Mouse (Mus musculus) ZHBTc4 (cell line): ENCODE data around the gene BC067074.

Experiments used
- DNase-seq: peaks from one replicate; pipeline ENCODE4 v3.0.0-alpha.2; 2011; ENCODE audit warnings: low read depth, low spot score

Gene BC067074

GRCm38 (mm10) chr13:113321972-113322371, 29.0 kb downstream of the BC067074 start:
- DNase-seq: peak; percentile 85

DNA sequence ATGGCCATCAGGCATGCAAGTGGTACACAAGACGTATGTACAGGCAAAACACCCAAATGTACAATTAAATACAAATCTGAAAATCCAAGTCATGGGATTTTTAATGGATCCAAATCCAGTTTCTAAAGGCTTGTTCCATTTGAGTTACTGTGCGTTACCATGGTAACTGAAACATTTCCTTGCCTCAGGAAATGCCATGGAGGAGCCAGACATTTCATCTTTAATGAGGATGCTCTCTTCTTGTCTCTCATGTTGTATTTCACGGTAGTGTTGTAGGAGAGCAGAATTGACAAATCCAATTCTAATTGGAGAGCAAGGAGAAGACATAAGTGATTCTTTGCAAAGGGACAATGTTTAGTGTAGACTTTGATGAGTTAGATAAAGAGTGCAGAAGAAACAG, 31.3 kb downstream of the BC067074 start:
- no peak for DNase-seq

DNA sequence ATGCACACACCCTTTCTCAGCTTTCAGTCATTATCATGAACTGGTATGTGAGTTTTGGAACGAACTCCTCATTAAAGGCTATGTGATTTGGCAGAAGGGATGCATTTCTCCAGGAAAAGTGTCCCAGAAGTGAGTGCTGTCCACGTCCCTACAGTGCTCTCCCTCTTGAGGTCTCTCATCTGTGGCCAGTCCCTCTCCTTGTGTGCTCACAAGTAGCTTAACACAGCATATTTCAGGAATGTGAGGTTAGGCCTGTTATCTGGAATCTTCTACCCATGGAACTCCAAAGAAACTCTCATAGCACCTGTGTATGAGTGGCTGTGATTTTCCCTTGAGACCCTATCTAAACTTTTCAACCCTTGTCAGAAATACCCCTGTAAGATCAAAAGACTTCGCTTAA, 32.7 kb downstream of the BC067074 start:
- no peak for DNase-seq

DNA sequence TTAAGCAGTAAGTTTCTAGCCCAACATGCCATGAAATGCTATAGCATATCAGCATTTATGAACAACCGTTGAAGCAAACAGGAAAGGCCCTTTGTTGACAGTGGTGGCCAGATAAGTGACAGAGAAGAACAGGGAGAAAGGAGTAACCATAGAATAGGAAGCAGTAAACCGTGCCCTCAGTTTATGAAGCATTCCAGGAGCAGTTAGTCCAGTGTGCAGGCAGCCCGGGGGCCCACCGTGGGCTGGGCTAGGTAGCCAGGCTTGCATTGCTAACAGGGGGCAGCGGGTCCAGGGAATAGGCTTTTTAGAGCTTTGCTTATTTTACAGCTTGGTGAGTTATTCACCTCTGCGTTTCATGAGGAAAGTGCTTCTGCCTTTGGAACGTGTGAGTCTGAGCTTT, 39.3 kb downstream of the BC067074 start:
- no peak for DNase-seq

DNA sequence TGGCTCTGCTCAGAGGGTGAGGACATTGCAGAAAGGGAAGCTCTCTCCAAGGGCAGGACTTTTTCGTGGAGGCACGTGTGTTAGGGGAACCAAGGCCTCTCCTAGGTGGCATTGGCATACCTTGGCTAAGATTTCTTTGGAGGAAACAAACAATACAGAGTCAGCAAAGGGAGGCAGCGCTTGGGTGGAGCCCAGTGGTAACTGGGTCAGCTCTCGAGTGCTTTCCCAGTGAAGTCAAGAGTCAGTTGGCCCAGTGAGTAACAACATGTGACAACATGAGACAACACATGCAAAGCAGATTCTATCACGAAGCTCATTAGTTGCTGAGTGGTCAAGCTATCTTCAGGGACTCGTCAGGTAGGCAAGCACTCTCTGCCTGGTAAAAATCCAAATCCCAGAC, 40.4 kb downstream of the BC067074 start:
- no peak for DNase-seq

DNA sequence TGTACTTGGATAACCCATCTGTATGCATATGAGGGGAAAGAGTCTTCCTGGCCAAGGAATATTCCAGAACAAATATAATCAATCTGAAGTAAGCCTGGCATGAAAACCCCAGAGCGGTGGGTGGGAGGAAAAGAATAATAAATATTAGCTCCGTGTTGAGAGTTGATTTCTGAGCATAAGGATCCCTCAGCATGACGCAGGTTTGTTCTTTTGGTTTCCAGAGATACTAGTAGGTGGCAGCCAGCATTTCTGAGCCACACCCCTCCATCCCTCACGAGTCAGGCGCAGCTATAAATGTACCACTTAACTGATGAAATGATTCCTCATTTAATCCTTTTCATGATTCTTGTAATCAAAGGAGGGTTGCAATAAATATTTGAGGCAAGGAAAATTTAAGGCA, 41.0 kb downstream of the BC067074 start:
- DNase-seq: no peak

DNA sequence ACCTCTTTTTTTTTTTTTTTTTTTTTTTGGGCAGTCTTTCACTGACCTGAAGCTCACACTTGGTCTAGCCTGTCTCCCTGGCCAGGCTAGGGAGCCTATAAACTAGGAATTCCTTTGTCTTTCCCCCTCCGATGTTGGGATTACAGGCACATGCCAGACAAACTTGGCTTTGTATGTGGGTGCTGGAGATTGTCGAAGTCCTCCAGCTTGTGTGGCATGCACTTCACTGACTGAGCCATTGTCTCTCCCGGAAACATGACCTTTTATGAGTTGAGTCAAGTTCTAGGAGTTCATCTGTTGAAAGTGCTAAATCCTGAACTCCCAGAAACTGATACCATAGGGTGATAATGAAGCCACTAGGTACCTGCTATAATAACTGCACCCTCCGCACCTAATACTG, 41.8 kb downstream of the BC067074 start:
- DNase-seq: no peak

DNA sequence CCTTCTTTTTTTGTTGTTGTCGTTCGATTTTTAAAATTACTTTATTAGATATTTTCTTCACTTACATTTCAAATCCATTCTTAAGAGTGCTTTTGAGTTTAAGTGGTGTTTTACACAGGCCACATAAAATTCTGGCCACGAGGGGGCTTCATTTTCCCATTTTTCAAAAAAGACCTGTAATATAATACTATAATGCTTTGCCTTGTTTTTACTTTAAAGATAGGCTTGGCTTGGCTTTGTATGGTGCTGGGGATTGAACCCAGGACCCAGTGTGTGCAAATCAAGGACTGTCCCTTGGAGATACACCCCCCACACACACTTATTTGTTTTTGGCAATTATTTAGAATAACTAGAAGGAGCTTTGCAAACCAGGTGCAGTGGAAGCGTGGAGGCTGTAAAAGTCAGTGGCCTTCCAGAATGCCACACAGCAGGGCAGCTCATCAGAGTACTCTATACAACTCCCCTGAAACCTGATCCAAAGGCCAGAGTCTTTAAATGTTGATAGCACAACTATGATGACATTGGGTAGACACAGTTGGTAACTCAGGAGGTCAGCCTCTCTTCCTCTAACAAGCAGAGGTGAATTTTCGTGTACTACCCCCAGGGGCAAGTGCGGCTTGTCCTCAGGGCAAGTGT, 44.4 kb downstream of the BC067074 start:
- DNase-seq: peak; percentile 16

DNA sequence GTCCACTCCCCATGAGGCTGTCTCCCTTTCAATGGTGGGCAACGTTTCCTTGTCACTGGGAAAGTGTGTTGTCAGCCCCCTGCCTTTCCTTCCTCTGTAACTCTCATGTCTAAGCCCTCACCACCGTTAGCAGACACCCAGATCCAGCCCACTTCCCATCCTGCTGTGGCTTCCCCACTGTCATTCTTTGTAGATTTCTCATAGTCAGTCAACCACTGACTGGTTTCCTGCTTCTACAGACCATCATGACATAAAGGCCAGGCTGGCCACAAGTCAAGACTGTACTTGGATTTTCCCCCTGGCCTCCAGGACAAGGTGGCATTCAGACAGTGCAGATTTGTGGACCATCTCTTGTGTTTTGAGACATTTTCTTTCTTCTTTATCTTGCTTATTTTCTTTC, 47.7 kb downstream of the BC067074 start:
- DNase-seq: no peak

GRCm38 (mm10) chr13:113341161-113341560, 48.2 kb downstream of the BC067074 start:
- DNase-seq: no peak

DNA sequence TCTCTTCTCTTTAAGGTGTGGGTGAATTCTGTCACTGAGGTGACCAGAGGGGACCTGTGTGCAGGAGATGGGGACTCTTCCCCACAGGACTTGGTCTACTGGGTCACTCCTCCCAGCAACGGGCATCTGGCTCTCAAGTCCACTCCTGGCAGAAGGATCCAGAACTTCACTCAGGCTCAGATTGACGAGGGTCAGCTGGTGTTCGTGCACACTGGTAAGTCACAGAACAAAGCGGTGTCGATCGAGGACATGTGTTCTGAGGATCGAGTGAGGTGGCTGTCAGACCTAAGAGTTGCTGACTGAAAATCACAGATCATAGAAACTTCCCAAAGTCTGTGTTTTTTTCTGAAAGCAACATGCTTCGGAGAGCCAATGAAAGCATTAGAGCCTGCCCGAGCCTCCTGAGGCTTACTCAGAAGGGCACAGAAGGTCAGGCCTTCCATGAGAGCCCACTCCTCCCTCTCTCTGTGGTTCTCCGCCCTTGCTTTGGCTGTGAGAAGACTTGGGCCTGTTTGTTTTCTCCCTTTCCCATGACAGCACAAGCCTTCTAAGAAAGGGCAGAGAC, 49.5 kb downstream of the BC067074 start:
- no peak for DNase-seq

- no peak for DNase-seq
These were observed 57.9 kb downstream of the BC067074 start for GRCm38 (mm10) chr13:113350743-113351430.

- DNase-seq: no peak
These were observed 60.6 kb downstream of the BC067074 start for GRCm38 (mm10) chr13:113353546-113353945.

DNA sequence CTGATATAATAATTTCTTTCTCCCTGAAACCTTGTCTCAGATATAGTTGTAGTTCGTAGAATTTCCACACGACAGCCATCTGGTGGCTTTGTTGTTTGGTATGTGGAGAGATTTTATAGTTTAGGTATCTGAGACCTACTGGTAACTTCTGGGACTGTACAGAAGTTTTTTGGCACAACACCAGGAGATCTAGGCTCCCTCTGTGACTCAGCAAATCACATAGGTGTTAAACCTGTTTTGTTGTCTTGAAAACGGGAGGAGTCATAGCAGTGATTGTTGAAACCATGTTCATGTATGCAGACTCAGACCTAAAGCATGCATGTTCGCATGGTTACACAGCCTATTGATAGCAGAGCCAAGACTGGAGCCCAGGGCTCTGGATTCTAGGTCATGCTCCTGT, 61.0 kb downstream of the BC067074 start:
- DNase-seq: no peak

- no peak for DNase-seq
These were observed 62.1 kb downstream of the BC067074 start for GRCm38 (mm10) chr13:113355022-113355421.

GRCm38 (mm10) chr13:113357438-113358144, 64.6 kb downstream of the BC067074 start:
- DNase-seq: no peak

DNA sequence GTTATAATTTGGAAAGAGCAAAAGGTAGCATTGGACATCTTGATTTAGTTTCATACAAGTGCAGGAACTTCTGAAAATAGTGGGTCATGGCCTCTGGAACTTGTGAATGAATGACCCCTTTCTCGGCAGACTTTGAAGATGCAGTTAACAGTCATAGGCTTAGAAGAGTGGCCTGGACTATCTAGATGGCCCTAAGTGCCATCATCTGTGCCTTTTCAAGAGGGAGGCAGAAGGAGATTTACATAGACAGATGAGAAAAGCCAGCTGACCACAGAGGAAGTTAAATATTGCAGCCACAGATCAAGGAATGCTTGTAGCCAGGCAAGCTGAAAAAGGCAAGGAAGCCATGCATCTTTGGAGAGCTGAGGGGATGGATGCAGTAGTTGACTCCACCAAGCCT, 66.7 kb downstream of the BC067074 start:
- DNase-seq: no peak

GRCm38 (mm10) chr13:113365976-113366375, 73.0 kb downstream of the BC067074 start:
- DNase-seq: no peak

DNA sequence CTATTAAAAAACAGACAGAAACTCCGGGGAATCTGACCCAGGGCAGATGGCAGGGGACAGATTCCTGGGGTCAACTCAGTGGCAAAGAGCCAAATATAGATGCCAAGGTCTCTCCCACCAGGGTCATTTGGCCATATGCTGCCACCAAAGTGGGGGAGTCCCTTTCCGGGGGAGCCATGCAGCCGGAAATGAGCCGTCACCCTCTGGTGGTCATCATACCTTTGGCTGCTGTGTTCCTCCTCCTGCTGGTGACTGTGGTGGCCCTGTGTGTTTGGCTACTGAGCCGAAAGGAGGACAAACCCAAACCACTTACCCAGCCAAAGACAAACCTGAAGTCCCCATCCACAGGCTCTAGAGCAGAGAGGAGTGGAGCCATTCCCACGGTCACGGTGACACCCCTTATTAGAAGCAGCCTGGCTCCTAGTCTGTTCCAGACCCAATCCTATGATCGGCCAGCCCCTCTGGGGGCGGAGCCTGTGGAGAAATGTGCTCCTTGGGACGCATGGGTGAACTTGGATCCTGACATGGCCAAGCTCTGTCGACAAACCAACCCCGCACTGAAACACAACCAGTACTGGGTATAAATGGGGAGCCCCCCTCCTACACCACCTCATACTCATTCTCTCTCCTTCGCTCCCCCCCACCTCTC, 76.1 kb downstream of the BC067074 start:
- DNase-seq: peak; percentile 13

DNA sequence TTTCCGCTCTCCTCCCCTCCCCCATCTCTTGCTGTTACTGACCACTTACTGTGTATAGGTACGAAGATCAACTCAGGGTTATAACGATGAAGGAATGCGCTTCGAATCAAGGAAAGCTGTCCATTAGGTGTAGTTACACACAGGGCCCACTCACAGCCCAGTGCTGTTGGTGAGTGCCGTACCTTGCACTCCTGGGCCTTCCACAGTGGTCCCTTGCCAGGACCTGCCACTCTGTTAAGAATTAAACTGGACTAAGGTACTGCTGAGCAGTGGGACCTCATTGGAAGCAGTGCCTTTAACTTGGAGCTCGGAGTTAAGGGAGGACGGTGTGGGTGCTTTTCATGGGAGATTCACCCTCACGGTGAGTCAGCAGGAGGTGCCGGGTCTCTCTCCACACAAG, 76.7 kb downstream of the BC067074 start:
- no peak for DNase-seq

- no peak for DNase-seq
These were observed 80.5 kb downstream of the BC067074 start for GRCm38 (mm10) chr13:113373291-113374083.
